Mouse (Mus musculus) myocyte (in vitro differentiated cells): ENCODE results near the gene Tcta.

Source experiments
- E2F4 ChIP-seq: IDR thresholded peaks from one replicate; pipeline ENCODE4 v1.6.1; 2011; ENCODE audit warnings: mild to moderate bottlenecking, control low read depth, moderate library complexity; ENCODE audit not compliant: insufficient read depth
- MAX ChIP-seq: IDR thresholded peaks from one replicate; pipeline ENCODE4 v1.6.1; 2011; ENCODE audit warnings: low read depth, mild to moderate bottlenecking, control low read depth
- MYOD1 ChIP-seq, 3 experiments: IDR thresholded peaks; one replicate each; pipeline ENCODE4 v1.6.1; 2011; ENCODE audit warnings: control low read depth in 2 of 3, low read depth in 2 of 3, mild to moderate bottlenecking in 2 of 3, moderate library complexity in 1 of 3; ENCODE audit not compliant: insufficient read length in 2 of 3, control insufficient read depth in 1 of 3
- MYOG ChIP-seq, 3 experiments: IDR thresholded peaks; one replicate each; pipeline ENCODE4 v1.6.1; 2011; ENCODE audit warnings: control low read depth in 2 of 3, low read depth in 2 of 3, mild to moderate bottlenecking in 2 of 3; ENCODE audit not compliant: insufficient read length in 2 of 3, control insufficient read depth in 1 of 3, insufficient read depth in 1 of 3
- POLR2A ChIP-seq: IDR thresholded peaks from one replicate; pipeline ENCODE4 v1.6.1; 2011; ENCODE audit warnings: low read depth, mild to moderate bottlenecking, control low read depth, moderate library complexity; ENCODE audit not compliant: insufficient read length
- POLR2AphosphoS2 ChIP-seq: IDR thresholded peaks from one replicate; pipeline ENCODE4 v1.6.1; 2011; ENCODE audit warnings: low read depth, control low read depth; ENCODE audit not compliant: insufficient read length
- REST ChIP-seq: IDR thresholded peaks from one replicate; pipeline ENCODE4 v1.6.1; 2011; ENCODE audit warnings: mild to moderate bottlenecking, control low read depth, moderate library complexity; ENCODE audit not compliant: insufficient read depth, insufficient read length
- SRF ChIP-seq: IDR thresholded peaks from one replicate; pipeline ENCODE4 v1.6.1; 2011; ENCODE audit warnings: low read depth; ENCODE audit not compliant: control insufficient read depth, insufficient read length
- TCF12 ChIP-seq: IDR thresholded peaks from one replicate; pipeline ENCODE4 v1.6.1; 2011; ENCODE audit warnings: mild to moderate bottlenecking, control low read depth; ENCODE audit not compliant: poor library complexity, insufficient read depth, severe bottlenecking
- TCF3 ChIP-seq: IDR thresholded peaks from one replicate; pipeline ENCODE4 v1.6.1; 2011; ENCODE audit warnings: low read depth, control low read depth; ENCODE audit not compliant: insufficient read length
- USF1 ChIP-seq: IDR thresholded peaks from one replicate; pipeline ENCODE4 v1.6.1; 2011; ENCODE audit warnings: low read depth, mild to moderate bottlenecking, control low read depth, moderate library complexity

DNA sequence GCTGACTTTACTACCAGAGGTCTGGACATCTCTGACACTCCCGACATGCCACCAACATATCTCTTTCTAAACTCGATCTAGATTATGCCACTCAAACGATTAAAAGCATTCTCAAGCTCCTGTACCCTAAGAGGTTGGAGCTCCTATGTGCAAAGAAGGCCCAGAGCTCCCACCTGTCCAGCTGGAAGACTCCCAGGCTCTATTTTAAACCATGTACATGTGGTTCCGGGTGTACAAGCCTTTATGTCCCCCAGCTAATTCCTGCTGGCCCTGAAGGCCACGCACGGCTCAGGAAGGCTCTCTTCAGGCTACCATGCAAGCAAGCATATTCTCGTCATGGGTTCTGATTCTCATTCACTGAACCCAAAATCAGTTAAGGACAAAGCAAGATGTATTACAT is 44.1 kb downstream of the Tcta start:
- TF ChIP-seq E2F4 (no peak), POLR2A (no peak), POLR2AphosphoS2 (no peak), MYOD1 (IDR thresholded peaks at IDR 0.05; ENCODE audit: control insufficient read depth in 1 of 3, insufficient read length in 2 of 3, low read depth in 2 of 3) (peak in 1 of 3 experiments; percentile 18), REST (no peak), MYOG (IDR thresholded peaks at IDR 0.05; ENCODE audit: control insufficient read depth in 1 of 3, insufficient read depth in 1 of 3, insufficient read length in 2 of 3, low read depth in 2 of 3) (peak in 1 of 3 experiments; percentile 3), MAX (no peak), USF1 (no peak), SRF (no peak), TCF12 (no peak), TCF3 (no peak)
